Mouse (Mus musculus) kidney, postnatal 10 days (tissue): ENCODE data around the gene Tunar.
A peak's percentile ranks its signal among the peaks of the same experiment; 100 is the strongest.

Experiments
- DNase-seq: peaks from one replicate; pipeline ENCODE4 v3.0.0; 2021; ENCODE audit warnings: mixed read lengths

Gene Tunar

GRCm38 (mm10) chr12:105403742-105404141 is 70.1 kb downstream of the Tunar start:
- DNase-seq = no peak

DNA sequence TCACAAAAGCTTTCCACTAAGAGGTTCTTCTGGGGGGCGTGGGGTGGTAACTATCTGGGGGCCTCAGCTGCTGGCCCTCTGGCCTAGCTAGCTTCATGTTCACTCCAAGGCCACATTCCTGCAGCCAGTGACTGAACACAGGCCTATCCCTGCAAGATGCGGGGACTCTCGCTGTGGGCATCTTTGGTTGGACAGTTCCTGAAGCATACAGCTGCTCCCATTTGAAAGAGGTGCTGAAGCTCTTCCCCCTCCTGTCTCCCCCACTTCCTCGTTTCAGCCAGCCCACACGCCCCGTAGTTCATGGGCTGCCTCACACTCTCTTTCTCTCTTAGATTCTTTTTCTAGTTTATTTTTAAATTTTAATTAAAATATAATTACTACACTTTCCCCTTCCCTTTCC is 72.3 kb downstream of the Tunar start:
- no peak for DNase-seq

- DNase-seq = no peak
Measured at GRCm38 (mm10) chr12:105413909-105414308, 80.2 kb downstream of the Tunar start.

- DNase-seq = no peak
Measured at GRCm38 (mm10) chr12:105420476-105420875, 86.8 kb downstream of the Tunar start.

GRCm38 (mm10) chr12:105426541-105426940 is 92.9 kb downstream of the Tunar start:
- no peak for DNase-seq

DNA sequence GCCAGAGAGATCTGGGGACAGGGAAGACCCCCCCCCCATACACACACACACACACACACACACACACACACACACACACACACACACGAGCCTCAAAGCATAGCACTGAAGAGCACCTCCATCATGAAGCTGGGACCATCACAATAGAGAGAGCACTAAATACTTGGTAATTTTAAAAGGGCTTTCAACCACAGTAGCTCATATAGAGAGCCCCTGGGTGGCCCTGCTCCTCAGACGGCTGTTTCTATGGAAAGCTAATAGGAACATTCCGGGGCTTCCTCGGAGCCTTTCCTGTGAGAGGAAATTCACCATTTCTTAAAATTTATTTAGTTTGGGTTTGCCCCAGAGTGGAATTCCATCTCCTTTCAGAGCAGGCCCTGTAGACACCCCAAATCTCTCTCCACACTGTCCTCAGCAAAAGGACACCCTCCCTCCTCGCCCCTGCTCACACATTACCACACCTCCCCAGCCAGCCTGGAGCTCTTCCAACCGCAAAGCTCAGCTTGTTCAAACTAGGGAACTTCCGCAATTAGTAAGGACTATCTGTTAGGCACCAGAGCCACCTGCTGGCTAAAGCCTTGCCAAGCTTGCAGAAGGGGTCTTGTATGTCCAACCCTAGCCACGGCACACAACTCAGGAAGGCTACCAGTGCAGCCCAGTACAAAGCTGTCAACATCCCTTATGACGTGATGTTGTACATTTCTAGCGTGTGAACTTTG is 93.5 kb downstream of the Tunar start:
- DNase-seq = peak; percentile 91

DNA sequence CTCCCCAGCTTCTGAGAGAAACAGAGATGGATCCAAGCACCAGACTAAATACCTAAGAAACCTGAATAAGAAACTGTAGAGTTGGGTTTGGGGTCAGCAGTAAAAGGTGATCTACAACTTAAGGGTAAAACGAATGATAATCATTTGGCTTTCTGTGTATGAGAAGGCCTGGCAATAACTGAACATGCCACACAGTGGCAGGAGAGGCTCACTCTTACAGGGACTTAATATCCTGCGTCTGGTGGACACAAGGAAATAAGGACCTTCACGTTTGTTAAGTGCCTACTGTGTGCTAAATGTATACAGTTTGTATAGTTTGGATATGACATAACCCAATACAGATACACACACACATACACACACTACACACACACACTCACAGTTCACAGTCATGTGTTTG is 98.2 kb downstream of the Tunar start:
- peak; percentile 34 for DNase-seq

- DNase-seq = no peak
Measured at GRCm38 (mm10) chr12:105432807-105433206, 99.1 kb downstream of the Tunar start.
